Mouse (Mus musculus) heart, adult 2 months (tissue): ENCODE results near the gene Cldn7. TPM values are rescaled to one million over a fixed set of nuclear protein-coding genes. Genes with fewer than 3 reads are reported as not detected.
A peak's percentile ranks its signal among the peaks of the same experiment; 100 is the strongest.

Experiments
- DNase-seq, 2 experiments: peaks; one replicate each; pipeline ENCODE4 v3.0.0; 2021
- H3K27ac ChIP-seq: fragments of 200-600 bp; 2 replicates; pipeline ENCODE4 v1.8.1; 2022
- H3K27me3 ChIP-seq: fragments of 200-500 bp; 2 replicates; pipeline ENCODE4 v1.6.1; 2012; ENCODE audit warnings: mild to moderate bottlenecking, low read length, inconsistent platforms, mixed read lengths; ENCODE audit not compliant: control insufficient read depth, insufficient read depth
- H3K36me3 ChIP-seq: fragments of 200-500 bp; 2 replicates; pipeline ENCODE4 v1.6.1; 2012; ENCODE audit warnings: low read length, inconsistent platforms; ENCODE audit not compliant: control insufficient read depth, insufficient read depth
- H3K4me1 ChIP-seq: fragments of 200-500 bp; 2 replicates; pipeline ENCODE4 v1.6.1; 2011; ENCODE audit warnings: low read length; ENCODE audit not compliant: control insufficient read depth, insufficient read depth
- H3K4me3 ChIP-seq: fragments of 200-600 bp; 2 replicates; pipeline ENCODE4 v1.8.1; 2022
- H3K79me2 ChIP-seq: fragments of 200-500 bp; replicated peaks from 2 replicates; pipeline ENCODE4 v1.6.1; 2012; ENCODE audit warnings: mild to moderate bottlenecking, inconsistent platforms, low read length, moderate library complexity, mixed read lengths; ENCODE audit not compliant: control insufficient read depth, insufficient read depth
- H3K9ac ChIP-seq: fragments of 200-500 bp; 2 replicates; pipeline ENCODE4 v1.6.1; 2012; ENCODE audit warnings: low read depth, mild to moderate bottlenecking, control low read depth, inconsistent platforms, low read length, mixed read lengths
- CTCF ChIP-seq: fragments of 200-600 bp; IDR thresholded peaks from 2 replicates; pipeline ENCODE4 v1.8.1; 2022; ENCODE audit warnings: antibody characterized with exemption, mild to moderate bottlenecking, moderate library complexity
- EP300 ChIP-seq: fragments of 200-500 bp; IDR thresholded peaks from 2 replicates; pipeline ENCODE4 v1.6.1; 2011; ENCODE audit warnings: low read depth, low read length, control low read depth; ENCODE audit not compliant: insufficient read depth
- POLR2A ChIP-seq: fragments of 200-500 bp; IDR thresholded peaks from 2 replicates; pipeline ENCODE4 v1.6.1; 2011; ENCODE audit warnings: mild to moderate bottlenecking, low read depth, low read length, control low read depth; ENCODE audit not compliant: insufficient read depth
- WGBS: fragments of 180-500 bp; shearing (Covaris S2); methylation state at CpG from one replicate; pipeline ENCODE4 v1.1.7; 2018; 5-methylcytosine and 5-hydroxymethylcytosine counted together
- intact Hi-C: fragments of 180-260 bp; cut with DNase I; formaldehyde crosslinking; loops from one replicate; pipeline ENCODE4 v1.15.1; 2025
- polyA plus RNA-seq: library from polyadenylated mRNA; depleted of rRNA; stranded (reverse); fragments of >200 nt; gene quantifications from 2 replicates; pipeline ENCODE4 v1.2.3, GENCODE M21; 2012
- total RNA-seq, 2 experiments: library from RNA; stranded (reverse); gene quantifications; 2 replicates each; pipeline ENCODE4 v1.2.3; 2021

Cldn7 gene
- total and polyA plus RNA-seq, 3 experiments: 3.5 TPM; not detected in 2

DNA sequence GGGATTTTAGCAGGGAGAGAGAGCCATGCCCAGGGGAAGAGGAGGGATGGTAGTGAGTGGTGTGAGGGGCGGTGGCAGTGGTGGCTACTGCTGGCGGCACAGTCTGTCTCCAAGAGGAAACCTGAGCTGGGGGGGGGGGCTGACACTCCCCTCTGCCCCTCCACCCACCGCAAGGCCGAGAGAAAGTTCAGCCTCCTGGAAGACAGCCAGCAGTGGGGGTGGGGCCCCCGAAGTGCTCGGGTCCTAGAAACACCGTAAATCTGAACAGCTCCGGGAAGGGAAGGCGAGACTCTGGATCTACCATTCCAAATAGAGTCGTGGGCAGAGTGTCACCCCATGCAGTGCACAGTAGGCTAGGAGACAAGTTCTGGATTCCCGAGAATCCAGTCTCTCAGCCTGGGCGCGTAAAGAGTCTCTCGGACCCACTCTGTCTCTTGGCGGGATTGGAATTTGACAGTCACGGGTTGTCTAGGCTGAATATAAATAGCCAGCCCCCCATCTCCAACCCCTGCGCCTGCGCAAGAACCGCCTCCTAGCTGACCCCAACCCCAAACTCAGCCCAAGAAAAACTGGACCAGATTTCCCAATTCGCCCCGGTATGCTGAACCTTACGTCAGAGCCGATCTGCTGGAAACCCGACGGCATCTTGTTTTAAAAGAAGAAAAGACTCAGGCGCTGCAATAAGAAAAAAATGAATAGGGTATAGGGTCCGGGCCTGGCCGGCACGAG is 17.1 kb upstream of the Cldn7 start:
- H3K4me3 ChIP-seq: peak overlapping the region; percentile 48
- H3K27me3 ChIP-seq: no peaks in the 10 kb centered on the region
- intact Hi-C loops: no loop called here
- TF ChIP-seq CTCF (no peak), EP300 (no peak; the same call in 1 of the 2 replicates), POLR2A (peak; percentile 74; the same call in 1 of the 2 replicates)
- no peaks in the 10 kb centered on the region for H3K79me2 ChIP-seq
- H3K27ac ChIP-seq: peak overlapping the region; percentile 97
- H3K9ac ChIP-seq: peak overlapping the region; percentile 75
- WGBS: 8% methylated on average over 29 of the region's 29 CpGs
- peaks cover 4% of the 10 kb centered on the region; the same call in 1 of the 2 replicates for H3K36me3 ChIP-seq
- DNase-seq: peak; percentile 75 to 76
- H3K4me1 ChIP-seq: no peaks in the 10 kb centered on the region; the same call in 1 of the 2 replicates

DNA sequence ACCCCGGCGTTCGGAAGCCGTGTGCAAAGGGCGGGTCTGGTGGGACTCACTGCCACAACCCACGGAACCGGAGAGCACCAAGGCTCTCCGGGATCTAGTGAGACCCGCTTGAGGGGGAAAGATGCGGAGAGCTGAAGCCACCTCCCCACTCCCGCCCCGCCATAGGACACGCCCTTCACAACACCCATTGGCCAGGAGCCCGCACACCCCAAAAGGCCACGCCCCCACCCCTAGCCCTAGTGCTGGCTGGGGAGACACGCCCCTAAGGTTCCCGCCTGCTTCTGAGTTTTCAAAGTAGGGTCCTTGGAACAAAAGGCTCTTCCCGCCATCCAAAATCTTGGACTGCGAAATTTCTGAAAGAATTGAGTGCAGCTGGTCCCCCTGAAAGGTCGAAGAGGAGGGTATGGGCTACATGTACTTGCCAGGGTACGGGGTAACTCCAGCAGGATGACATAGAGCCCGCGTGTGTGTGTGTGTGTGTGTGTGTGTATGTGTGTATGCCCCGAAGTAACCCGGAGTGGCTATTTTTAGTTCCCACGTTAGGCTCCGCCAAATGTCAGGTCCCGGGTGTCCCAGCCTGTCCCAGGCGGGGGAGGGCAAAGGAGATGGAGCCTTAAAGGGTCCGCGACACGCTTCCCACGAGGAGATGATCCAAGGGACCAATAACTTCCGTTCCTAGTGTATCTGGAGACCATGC is 16.4 kb upstream of the Cldn7 start, which contains the start of gene Slc2a4:
Slc2a4 (minus strand) TSS at position 123 of the 697 bp plus-strand sequence.
- Histone ChIP-seq H3K4me1 (no peaks in the 10 kb centered on the region; the same call in 1 of the 2 replicates), H3K4me3 (peak within 1 kb of the TSS; percentile 48), H3K27me3 (no peaks in the 10 kb centered on the region), H3K27ac (peak within 1 kb of the TSS; percentile 97), H3K36me3 (peaks cover 4% of the 10 kb centered on the region; the same call in 1 of the 2 replicates), H3K9ac (peak within 1 kb of the TSS; percentile 75), H3K79me2 (no peaks in the 10 kb centered on the region)
- intact Hi-C loops: no loop called here
- peak; percentile 92 for DNase-seq
- 1% methylated on average over 34 of the region's 34 CpGs for WGBS
- peak; percentile 68 for TF ChIP-seq EP300
- no peak for TF ChIP-seq CTCF
- peak; percentile 91 for TF ChIP-seq POLR2A

DNA sequence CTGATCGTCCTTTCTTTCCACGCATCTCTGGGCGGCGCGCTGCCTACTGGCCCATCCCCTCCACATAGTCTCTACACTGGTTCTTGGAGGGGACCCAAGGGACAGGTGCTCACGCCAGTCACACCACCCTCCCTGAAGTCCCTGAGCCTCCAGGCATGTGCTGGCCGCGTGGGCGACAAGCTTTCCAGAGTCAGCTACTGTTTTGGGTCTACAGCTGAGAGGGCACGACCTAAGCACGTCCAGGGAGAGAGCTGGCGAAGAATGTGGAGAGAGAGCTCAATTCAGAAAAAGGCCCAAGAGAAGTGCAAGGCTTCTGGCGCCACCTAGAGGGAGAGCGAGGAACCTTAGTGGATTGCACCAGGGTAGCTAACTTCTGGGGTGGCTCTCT is 15.8 kb upstream of the Cldn7 start:
- WGBS: under 1% methylated on average over 14 of the region's 14 CpGs
- peaks cover 4% of the 10 kb centered on the region; the same call in 1 of the 2 replicates for H3K36me3 ChIP-seq
- intact Hi-C loops: loop anchor here (1.0 kb wide), 2 partner anchors 14 to 68 kb away; no protein-coding TSS in a partner anchor
- peak overlapping the region; percentile 13 for H3K9ac ChIP-seq
- no peaks in the 10 kb centered on the region for H3K27me3 ChIP-seq
- H3K27ac ChIP-seq: peak overlapping the region; percentile 97
- peak; percentile 97; the same call in 1 of the 2 replicates for TF ChIP-seq CTCF
- TF ChIP-seq EP300: peak; percentile 95
- no peak for TF ChIP-seq POLR2A
- no peaks in the 10 kb centered on the region for H3K79me2 ChIP-seq
- H3K4me3 ChIP-seq: peak overlapping the region; percentile 48
- DNase-seq: peak; percentile 88 to 89
- H3K4me1 ChIP-seq: no peaks in the 10 kb centered on the region; the same call in 1 of the 2 replicates

DNA sequence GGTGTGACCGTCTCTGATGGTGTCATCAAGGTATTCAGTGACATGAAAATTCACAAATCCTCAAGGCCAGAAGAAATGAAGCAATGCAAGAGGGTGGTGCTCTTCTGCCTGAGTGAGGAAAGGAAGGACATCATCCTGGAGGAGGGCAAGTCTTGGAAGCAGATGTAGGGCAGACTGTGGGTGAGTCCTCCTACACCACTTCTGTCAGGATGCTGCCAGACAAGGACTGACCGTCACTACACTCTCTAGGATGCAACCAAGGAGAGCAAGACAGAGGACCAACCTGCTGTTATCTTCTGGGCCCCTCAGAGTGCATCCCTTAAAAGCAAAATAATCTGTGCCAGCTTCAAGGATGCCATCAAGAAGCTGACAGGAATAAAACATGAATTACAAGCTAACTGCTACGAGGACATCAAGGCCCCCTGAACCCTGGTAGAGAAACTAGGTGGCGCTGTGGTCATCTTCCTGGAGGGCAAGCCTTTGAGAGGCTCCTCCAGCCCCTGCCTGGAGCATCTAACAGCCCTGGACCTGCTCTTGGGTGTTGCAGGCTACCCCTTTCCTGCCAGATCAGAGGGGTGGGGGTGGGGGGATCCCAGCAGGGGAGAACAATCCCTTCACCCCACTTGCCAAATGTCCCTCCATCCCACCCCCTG is 13.6 kb upstream of the Cldn7 start:
- no peak for TF ChIP-seq POLR2A
- TF ChIP-seq CTCF: peak; percentile 29
- no peaks in the 10 kb centered on the region; the same call in 1 of the 2 replicates for H3K4me1 ChIP-seq
- intact Hi-C loops: no loop called here
- WGBS: 41% methylated on average over 4 of the region's 4 CpGs
- no peak for DNase-seq
- no peaks in the 10 kb centered on the region for H3K79me2 ChIP-seq
- no peak overlapping the region for H3K27ac ChIP-seq
- no peak overlapping the region for H3K9ac ChIP-seq
- no peaks in the 10 kb centered on the region for H3K36me3 ChIP-seq
- H3K27me3 ChIP-seq: no peaks in the 10 kb centered on the region
- H3K4me3 ChIP-seq: no peak overlapping the region

DNA sequence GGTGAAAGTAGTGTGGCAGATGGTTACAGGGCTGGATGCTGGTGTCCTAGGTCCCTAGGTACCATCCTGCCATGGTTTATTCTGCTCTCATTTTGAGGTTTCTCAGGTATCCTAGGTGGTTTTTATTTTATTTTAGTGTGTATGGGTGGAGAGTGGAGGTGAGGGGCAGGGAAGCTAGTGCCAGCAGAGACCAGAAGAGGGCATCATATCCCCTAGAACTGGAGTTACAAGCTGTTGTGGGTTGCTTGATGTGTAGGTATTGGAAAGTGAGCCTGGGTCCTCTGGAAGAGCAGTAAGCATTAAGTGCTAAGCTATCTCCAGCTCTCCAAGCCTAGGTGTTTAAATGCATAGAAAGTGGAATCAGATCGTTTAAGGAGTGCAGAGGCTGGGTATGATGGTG is 12.3 kb upstream of the Cldn7 start:
- no peak overlapping the region for H3K4me3 ChIP-seq
- WGBS: 28% methylated on average over 1 of the region's 1 CpGs
- H3K36me3 ChIP-seq: no peaks in the 10 kb centered on the region
- H3K9ac ChIP-seq: no peak overlapping the region
- H3K27ac ChIP-seq: no peak overlapping the region
- H3K79me2 ChIP-seq: no peaks in the 10 kb centered on the region
- no peak for DNase-seq
- intact Hi-C loops: no loop called here
- no peaks in the 10 kb centered on the region; the same call in 1 of the 2 replicates for H3K4me1 ChIP-seq
- no peaks in the 10 kb centered on the region for H3K27me3 ChIP-seq
- no peak for TF ChIP-seq POLR2A
- no peak for TF ChIP-seq EP300
- TF ChIP-seq CTCF: peak; percentile 11; the same call in 1 of the 2 replicates
